Mouse (Mus musculus): ENCODE measurements around the gene Rem2. TPM values are rescaled to one million over a fixed set of nuclear protein-coding genes. Genes with fewer than 3 reads are reported as not detected.

Rem2 gene
- polyA plus RNA-seq, 1 experiment from 2014 or later: 0.87 TPM

DNA sequence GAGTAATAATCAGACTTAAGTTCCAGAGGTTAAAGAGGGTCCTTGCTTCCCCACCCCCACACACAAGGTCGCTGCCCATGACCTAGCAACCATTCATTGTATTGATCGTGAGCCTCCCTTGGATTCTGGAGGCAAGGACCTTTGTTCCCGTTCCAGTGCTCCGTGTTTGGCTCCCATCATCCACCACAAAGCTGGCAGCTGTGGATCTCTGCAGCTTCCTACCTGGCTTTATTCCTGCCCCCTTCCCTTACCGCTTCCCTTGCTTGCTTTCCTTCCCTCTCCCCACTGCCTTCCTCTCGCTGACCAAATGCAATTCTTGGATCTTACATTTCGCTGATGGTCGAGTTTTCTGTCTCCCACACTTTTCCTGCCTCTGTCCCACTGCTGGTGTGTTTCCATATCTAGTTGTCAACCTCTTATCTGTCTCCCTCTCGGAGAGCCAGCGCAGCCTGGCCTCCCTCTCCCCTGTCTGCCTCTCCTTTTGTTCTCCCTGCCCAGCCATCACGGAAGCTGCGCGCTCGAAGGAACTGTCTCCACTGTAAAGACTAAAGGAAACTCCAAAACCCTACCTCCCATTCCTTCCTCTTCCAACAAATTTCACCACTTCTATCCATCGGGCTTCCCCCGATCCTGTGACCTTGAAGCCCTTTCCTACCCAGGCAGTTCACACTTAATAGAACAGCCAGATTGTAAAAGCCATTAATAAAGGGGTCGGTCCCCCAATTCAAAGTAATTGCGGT lies 45.3 kb upstream of the Rem2 start:
- Histone ChIP-seq H3K9ac (replicated peaks) (peak overlapping the region; percentile 93), H3K27ac (ENCODE audit: low read depth) (peak overlapping the region; percentile 92), H3K4me2 (ENCODE audit: low read depth, low read length) (peak overlapping the region; percentile 90), H3K4me1 (ENCODE audit: insufficient read depth) (peaks cover 61% of the 10 kb centered on the region), H3K27me3 (ENCODE audit: insufficient read depth, low read length) (peaks cover 6% of the 10 kb centered on the region; the same call in 1 of the 2 replicates), H3K36me3 (replicated peaks; ENCODE audit: insufficient read depth, low read length) (peaks cover 7% of the 10 kb centered on the region), H3K9me3 (ENCODE audit: low read length) (no peaks in the 10 kb centered on the region), H3K4me3 (ENCODE audit: low read depth, low read length) (peak overlapping the region; percentile 76)
- WGBS (ENCODE audit: insufficient replicate concordance): 22% methylated on average over 18 of the region's 18 CpGs
- DNase-seq: peak; percentile 42
- no peak for TF ChIP-seq CTCF (IDR thresholded peaks at IDR 0.05; ENCODE audit: low read depth)
- TF ChIP-seq EP300 (IDR thresholded peaks at IDR 0.05; ENCODE audit: low read depth): no peak
- ATAC-seq: peak; percentile 30; the same call in 1 of the 2 replicates

DNA sequence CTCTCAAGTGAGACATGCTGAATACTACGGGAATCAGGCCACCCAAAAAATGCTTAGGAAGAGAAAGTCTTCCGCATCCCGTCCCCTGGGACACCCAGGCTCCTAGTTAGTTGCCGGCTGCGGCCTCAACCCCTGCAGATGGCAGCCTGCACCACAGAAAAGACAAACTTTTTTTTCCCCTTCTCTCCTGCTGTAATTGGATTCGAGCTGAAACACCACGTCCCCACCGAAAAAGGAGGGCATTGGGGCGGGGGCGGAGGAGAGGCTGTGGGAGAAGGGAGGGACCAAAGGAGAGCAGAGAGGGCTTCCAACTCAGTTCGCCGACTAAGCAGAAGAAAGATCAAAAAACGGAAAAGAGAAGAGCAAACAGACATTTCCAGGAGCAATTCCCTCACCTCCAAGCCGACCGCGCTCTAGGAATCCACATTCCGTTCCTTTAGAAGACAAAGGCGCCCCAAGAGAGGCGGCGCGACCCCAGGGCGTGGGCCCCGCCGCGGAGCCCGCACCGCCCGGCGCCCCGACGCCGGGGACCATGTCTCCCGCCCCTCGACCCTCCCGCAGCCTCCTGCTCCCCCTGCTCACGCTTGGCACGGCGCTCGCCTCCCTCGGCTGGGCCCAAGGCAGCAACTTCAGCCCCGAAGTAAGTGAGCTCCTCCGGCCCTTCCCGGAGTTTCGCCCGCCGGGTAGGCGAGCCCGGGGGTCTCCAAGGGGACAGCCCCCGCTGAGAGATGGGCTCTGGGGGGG lies 44.4 kb upstream of the Rem2 start, which contains the start of gene Mmp14:
TSS of gene Mmp14 (plus strand) at position 279 of the 744 bp plus-strand sequence.
- Histone ChIP-seq H3K4me3 (ENCODE audit: low read depth, low read length) (peak within 1 kb of the TSS; percentile 76), H3K4me1 (ENCODE audit: insufficient read depth) (peaks cover 53% of the 10 kb centered on the region), H3K36me3 (replicated peaks; ENCODE audit: insufficient read depth, low read length) (peaks cover 17% of the 10 kb centered on the region), H3K9ac (replicated peaks) (peak within 1 kb of the TSS; percentile 93), H3K27me3 (ENCODE audit: insufficient read depth, low read length) (peaks cover 6% of the 10 kb centered on the region; the same call in 1 of the 2 replicates), H3K27ac (ENCODE audit: low read depth) (peak within 1 kb of the TSS; percentile 92), H3K9me3 (ENCODE audit: low read length) (no peaks in the 10 kb centered on the region), H3K4me2 (ENCODE audit: low read depth, low read length) (peak within 1 kb of the TSS; percentile 90)
- WGBS (ENCODE audit: insufficient replicate concordance): 1% methylated on average over 48 of the region's 49 CpGs
- DNase-seq: peak; percentile 73
- TF ChIP-seq CTCF (IDR thresholded peaks at IDR 0.05; ENCODE audit: low read depth) (peak; percentile 49), EP300 (IDR thresholded peaks at IDR 0.05; ENCODE audit: low read depth) (peak; percentile 22; the same call in 1 of the 2 replicates)
- peak; percentile 6; the same call in 1 of the 2 replicates for ATAC-seq

DNA sequence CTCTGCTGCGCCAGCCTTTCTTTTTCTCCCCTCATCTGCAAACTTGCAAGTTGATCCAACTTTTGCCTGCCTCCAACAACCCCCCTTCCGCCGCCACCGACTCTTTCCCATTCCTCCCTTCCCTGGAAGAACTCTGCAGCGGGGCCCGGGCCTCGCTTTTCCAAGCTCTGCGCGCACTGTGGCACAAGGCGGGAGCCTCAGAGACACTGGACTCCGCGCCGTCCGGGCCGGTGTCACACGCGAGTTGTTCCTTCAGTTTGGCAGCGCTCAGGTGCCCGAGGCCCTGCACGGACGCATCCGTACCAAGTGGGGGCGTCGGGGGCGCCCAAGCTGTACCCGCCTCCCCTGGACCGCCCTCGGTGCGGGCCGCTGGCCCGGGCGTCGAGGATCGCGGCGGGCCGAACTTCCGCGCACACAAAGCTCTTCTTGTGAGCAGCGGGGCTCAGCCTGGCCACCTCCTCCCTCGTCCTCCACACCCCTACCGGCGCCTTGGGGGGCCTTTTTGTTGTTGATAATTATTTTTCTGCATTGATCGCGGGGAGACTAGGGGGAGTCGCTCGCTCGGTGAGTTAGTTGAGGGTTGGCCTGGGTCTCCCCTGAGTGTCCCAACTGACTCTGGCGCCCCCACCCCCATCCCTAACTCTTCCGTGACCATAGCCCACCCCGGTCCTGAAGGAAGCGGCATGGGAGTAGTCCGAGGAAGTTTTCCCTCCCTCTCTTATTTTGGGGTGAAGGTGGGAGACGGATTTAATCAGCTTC lies 43.6 kb upstream of the Rem2 start:
- H3K9me3 ChIP-seq (ENCODE audit: low read length): no peaks in the 10 kb centered on the region
- ATAC-seq (peak; percentile 31), DNase-seq (peak; percentile 61)
- peaks cover 49% of the 10 kb centered on the region for H3K4me1 ChIP-seq (ENCODE audit: insufficient read depth)
- peak overlapping the region; percentile 76 for H3K4me3 ChIP-seq (ENCODE audit: low read depth, low read length)
- H3K27me3 ChIP-seq (ENCODE audit: insufficient read depth, low read length): peaks cover 6% of the 10 kb centered on the region; the same call in 1 of the 2 replicates
- H3K4me2 ChIP-seq (ENCODE audit: low read depth, low read length): peak overlapping the region; percentile 90
- WGBS (ENCODE audit: insufficient replicate concordance): 5% methylated on average over 54 of the region's 54 CpGs
- TF ChIP-seq CTCF (IDR thresholded peaks at IDR 0.05; ENCODE audit: low read depth): peak; percentile 31; the same call in 1 of the 2 replicates
- no peak for TF ChIP-seq EP300 (IDR thresholded peaks at IDR 0.05; ENCODE audit: low read depth)
- peaks cover 18% of the 10 kb centered on the region for H3K36me3 ChIP-seq (replicated peaks; ENCODE audit: insufficient read depth, low read length)
- peak overlapping the region; percentile 92 for H3K27ac ChIP-seq (ENCODE audit: low read depth)
- peak overlapping the region; percentile 93 for H3K9ac ChIP-seq (replicated peaks)

DNA sequence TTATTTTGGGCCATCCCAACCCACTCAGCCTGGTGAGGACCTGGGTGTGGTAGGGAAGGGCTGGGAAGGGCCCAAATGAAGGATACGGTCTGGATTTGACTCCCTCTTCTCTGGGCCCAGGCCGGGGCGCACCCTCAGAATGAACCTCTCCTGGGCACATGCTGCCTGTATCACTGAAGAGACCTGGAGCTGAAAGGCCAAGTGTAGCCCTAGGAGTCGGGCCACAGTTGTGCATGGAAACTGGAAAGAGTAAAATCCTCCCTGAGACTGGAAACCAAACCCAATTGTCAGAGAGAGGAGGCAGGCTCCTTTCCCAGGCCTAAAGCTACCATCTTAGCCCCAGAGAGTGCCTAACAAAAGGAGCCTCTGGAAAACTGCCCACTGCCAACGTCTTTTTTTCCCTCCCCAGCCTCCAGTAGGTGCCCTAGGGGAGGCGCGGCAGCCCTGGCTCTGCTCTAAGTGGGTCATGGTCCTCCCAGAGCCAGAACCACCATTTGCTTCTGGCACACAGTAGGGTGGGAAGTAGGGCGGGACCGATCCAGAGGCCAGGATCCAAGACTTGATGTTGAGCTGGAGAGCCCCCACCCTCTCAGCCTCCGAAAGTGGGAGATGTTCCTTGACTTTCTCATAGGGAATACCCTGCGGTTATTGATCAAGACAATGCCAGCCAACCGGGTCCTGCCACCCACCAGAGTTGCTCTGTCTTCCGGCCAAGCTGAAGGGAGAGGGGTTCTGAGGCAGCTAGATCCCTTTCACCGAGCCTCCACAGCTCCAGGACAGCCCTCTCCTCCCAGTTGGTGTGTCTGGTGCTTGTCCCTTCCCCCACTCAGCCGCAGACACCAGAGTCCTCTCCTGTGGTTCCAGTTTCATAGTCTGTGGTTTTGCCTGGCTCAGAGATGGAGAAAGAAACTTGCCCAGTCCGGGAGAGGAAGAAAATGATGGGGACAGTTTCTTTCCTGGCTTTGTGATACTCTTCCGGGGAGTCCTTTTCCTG lies 42.8 kb upstream of the Rem2 start:
- Histone ChIP-seq H3K4me3 (ENCODE audit: low read depth, low read length) (peak overlapping the region; percentile 76), H3K27ac (ENCODE audit: low read depth) (peak overlapping the region; percentile 92), H3K4me1 (ENCODE audit: insufficient read depth) (peaks cover 43% of the 10 kb centered on the region), H3K9ac (replicated peaks) (peak overlapping the region; percentile 93), H3K27me3 (ENCODE audit: insufficient read depth, low read length) (peaks cover 6% of the 10 kb centered on the region; the same call in 1 of the 2 replicates), H3K36me3 (replicated peaks; ENCODE audit: insufficient read depth, low read length) (peaks cover 21% of the 10 kb centered on the region), H3K9me3 (ENCODE audit: low read length) (no peaks in the 10 kb centered on the region), H3K4me2 (ENCODE audit: low read depth, low read length) (peak overlapping the region; percentile 90)
- DNase-seq (peak; percentile 53), ATAC-seq (no peak; the same call in 1 of the 2 replicates)
- no peak for TF ChIP-seq CTCF (IDR thresholded peaks at IDR 0.05; ENCODE audit: low read depth)
- no peak for TF ChIP-seq EP300 (IDR thresholded peaks at IDR 0.05; ENCODE audit: low read depth)
- WGBS (ENCODE audit: insufficient replicate concordance): 26% methylated on average over 17 of the region's 17 CpGs
